Mouse (Mus musculus) myocyte (in vitro differentiated cells): Measurements from ENCODE around the gene Fhit.

Experiments
- E2F4 ChIP-seq: IDR thresholded peaks from one replicate; pipeline ENCODE4 v1.6.1; 2011; ENCODE audit warnings: mild to moderate bottlenecking, control low read depth, moderate library complexity; ENCODE audit not compliant: insufficient read depth
- MAX ChIP-seq: IDR thresholded peaks from one replicate; pipeline ENCODE4 v1.6.1; 2011; ENCODE audit warnings: low read depth, mild to moderate bottlenecking, control low read depth
- MYOD1 ChIP-seq, 3 experiments: IDR thresholded peaks; one replicate each; pipeline ENCODE4 v1.6.1; 2011; ENCODE audit warnings: control low read depth in 2 of 3, low read depth in 2 of 3, mild to moderate bottlenecking in 2 of 3, moderate library complexity in 1 of 3; ENCODE audit not compliant: insufficient read length in 2 of 3, control insufficient read depth in 1 of 3
- POLR2A ChIP-seq: IDR thresholded peaks from one replicate; pipeline ENCODE4 v1.6.1; 2011; ENCODE audit warnings: low read depth, mild to moderate bottlenecking, control low read depth, moderate library complexity; ENCODE audit not compliant: insufficient read length
- POLR2AphosphoS2 ChIP-seq: IDR thresholded peaks from one replicate; pipeline ENCODE4 v1.6.1; 2011; ENCODE audit warnings: low read depth, control low read depth; ENCODE audit not compliant: insufficient read length
- TCF12 ChIP-seq: IDR thresholded peaks from one replicate; pipeline ENCODE4 v1.6.1; 2011; ENCODE audit warnings: mild to moderate bottlenecking, control low read depth; ENCODE audit not compliant: poor library complexity, insufficient read depth, severe bottlenecking
- USF1 ChIP-seq: IDR thresholded peaks from one replicate; pipeline ENCODE4 v1.6.1; 2011; ENCODE audit warnings: low read depth, mild to moderate bottlenecking, control low read depth, moderate library complexity

GRCm38 (mm10) chr14:10367783-10368680 lies 793.8 kb downstream of the Fhit start:
- no peak for TF ChIP-seq POLR2A
- TF ChIP-seq POLR2AphosphoS2, result no peak
- no peak for TF ChIP-seq MAX
- TF ChIP-seq USF1, result no peak
- TF ChIP-seq TCF12, result no peak
- TF ChIP-seq MYOD1 (IDR thresholded peaks at IDR 0.05; ENCODE audit: control insufficient read depth in 1 of 3, insufficient read length in 2 of 3, low read depth in 2 of 3), result no peak
- TF ChIP-seq E2F4, result no peak
